Comparison of ENCODE assay signal across 10 mouse cellular contexts in the genomic region with DNA sequence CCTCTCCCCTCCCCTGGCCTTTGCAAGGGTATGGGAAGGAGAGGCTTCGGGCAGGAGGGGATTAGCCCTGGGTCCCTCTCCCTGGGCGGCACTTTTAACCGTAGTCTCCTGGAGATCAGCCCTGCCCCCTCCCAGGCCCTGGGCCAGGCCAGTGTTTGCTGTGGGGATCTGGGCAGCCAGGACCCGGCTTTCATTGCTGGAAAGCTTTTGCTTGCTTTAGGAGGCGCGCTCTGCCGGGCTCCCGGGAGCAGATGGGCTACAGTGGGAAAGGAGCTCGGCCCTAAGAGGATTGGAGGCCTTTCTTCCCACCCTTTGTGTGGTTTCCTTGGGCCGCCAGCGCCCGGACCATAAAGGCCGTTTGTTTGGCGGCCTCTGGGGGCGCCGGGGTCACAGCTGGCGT. TPM values are rescaled to one million over a fixed set of nuclear protein-coding genes. Genes with fewer than 3 reads are reported as not detected.
DNase-seq lines count a peak whose midpoint lies in the region; ATAC-seq lines count a peak whose summit lies in the region.
"Had no signal": no experiment of that assay in that cellular context is flagged by ENCODE, and none has a peak within 500 bp of the region (broad histone marks: within the 10 kb centered on the region; RNA-seq: fewer than 3 reads in every experiment).

No protein-coding gene starts in this region.

- H3K27ac ChIP-seq in heart, embryonic 10.5 days, result no peak overlapping the region; the same call in 1 of the 2 replicates
- H3K27ac ChIP-seq in embryonic facial prominence, embryonic 14.5 days (replicated peaks; ENCODE audit: low read depth, low read length), result no peak overlapping the region
- H3K27ac ChIP-seq in limb, embryonic 10.5 days, result peak overlapping the region; percentile 81

- no peaks in the 10 kb centered on the region for H3K36me3 ChIP-seq in heart, embryonic 10.5 days
- no peaks in the 10 kb centered on the region for H3K36me3 ChIP-seq in embryonic facial prominence, embryonic 14.5 days (ENCODE audit: control insufficient read depth, insufficient read depth, low read length)
- H3K36me3 ChIP-seq in limb, embryonic 10.5 days, result no peaks in the 10 kb centered on the region

- ATAC-seq in embryonic facial prominence, embryonic 14.5 days (ENCODE audit: low read depth), result peak; percentile 56; the same call in 1 of the 2 replicates
- no peak for ATAC-seq in erythroblast, adult 5-6 weeks (replicated peaks; ENCODE audit: low FRiP score, poor library complexity, severe bottlenecking)
- no peak for ATAC-seq in activated CD4-positive, CD25-positive, alpha-beta regulatory T cell, adult 4 months

- no peaks in the 10 kb centered on the region for H3K9me3 ChIP-seq in heart, embryonic 10.5 days
- H3K9me3 ChIP-seq in embryonic facial prominence, embryonic 14.5 days (ENCODE audit: control insufficient read depth, low read length), result no peaks in the 10 kb centered on the region
- no peaks in the 10 kb centered on the region for H3K9me3 ChIP-seq in limb, embryonic 10.5 days (replicated peaks)

- WGBS in heart, embryonic 10.5 days, result 6% methylated on average over 17 of the region's 17 CpGs
- 7% methylated on average over 14 of the region's 17 CpGs for whole genome bisulfite sequencing in embryonic facial prominence, embryonic 14.5 days
- 8% methylated on average over 17 of the region's 17 CpGs for whole genome bisulfite sequencing in limb, embryonic 10.5 days

- no peak for DNase-seq in heart, embryonic 10.5 days (ENCODE audit: low spot score)
- DNase-seq in heart, adult 11 months, result no peak
- DNase-seq in embryonic facial prominence, embryonic 14.5 days (ENCODE audit: low spot score), result no peak
- DNase-seq in limb, embryonic 10.5 days (ENCODE audit: low spot score), result no peak
- peak; percentile 62 for DNase-seq in retina, embryonic 14.5 days (ENCODE audit: low spot score)
- no peak for DNase-seq in cerebellum, adult 9-10 months
- DNase-seq: heart, postnatal 14 days; right cerebral cortex, postnatal 25 days had no signal

- H3K9ac ChIP-seq in embryonic facial prominence, embryonic 14.5 days (ENCODE audit: low read depth, low read length), result no peak overlapping the region

- H3K4me2 ChIP-seq in embryonic facial prominence, embryonic 14.5 days (ENCODE audit: low read depth, low read length), result no peak overlapping the region

- peaks cover 97% of the 10 kb centered on the region for H3K27me3 ChIP-seq in heart, embryonic 10.5 days (ENCODE audit: insufficient read depth, poor library complexity, severe bottlenecking)
- H3K27me3 ChIP-seq in embryonic facial prominence, embryonic 14.5 days (replicated peaks; ENCODE audit: control insufficient read depth, insufficient read depth, low read length), result no peaks in the 10 kb centered on the region
- H3K27me3 ChIP-seq in limb, embryonic 10.5 days (ENCODE audit: low read depth, poor library complexity, severe bottlenecking), result peaks cover 41% of the 10 kb centered on the region

- H3K4me1 ChIP-seq in heart, embryonic 10.5 days, result peaks cover 35% of the 10 kb centered on the region
- peaks cover 7% of the 10 kb centered on the region; the same call in 1 of the 2 replicates for H3K4me1 ChIP-seq in embryonic facial prominence, embryonic 14.5 days (ENCODE audit: control insufficient read depth, insufficient read depth, low read length)
- H3K4me1 ChIP-seq in limb, embryonic 10.5 days, result peaks cover 48% of the 10 kb centered on the region

- H3K4me3 ChIP-seq in heart, embryonic 10.5 days, result peak overlapping the region; percentile 12
- H3K4me3 ChIP-seq in embryonic facial prominence, embryonic 14.5 days (ENCODE audit: low read depth, low read length), result no peak overlapping the region
- H3K4me3 ChIP-seq in limb, embryonic 10.5 days, result peak overlapping the region; percentile 1; the same call in 1 of the 2 replicates

RNA-seq across cellular contexts. Expression of a gene that starts 24.2 kb away (rescaled TPM):
- polyA plus RNA-seq in heart, embryonic 10.5 days (2016; fragmentation: Nextera tagmentation; extraction: Ambion mirVana), result 4.5 and 13.4 TPM in 2 replicates
- 85.2 and 99.6 TPM in 2 replicates for polyA plus RNA-seq in embryonic facial prominence, embryonic 14.5 days (2014; fragmentation: Nextera tagmentation; extraction: Ambion mirVana)
- polyA plus RNA-seq in limb, embryonic 10.5 days (2016; fragmentation: Nextera tagmentation; extraction: Ambion mirVana), result 10.6 TPM in 2 replicates
- 65.4 and 84.5 TPM in 2 replicates for total RNA-seq in erythroblast, adult 5-6 weeks (2015; ENCODE audit: low replicate concordance)
- 20.3 and 29.7 TPM in 2 replicates for total RNA-seq in erythroblast, adult 5-6 weeks (2017; ENCODE audit: low replicate concordance)
- 1 to 10 TPM; 1.2 to 6.1 TPM for polyA plus RNA-seq in activated CD4-positive, CD25-positive, alpha-beta regulatory T cell, adult 4 months (2017; shearing (Covaris generic))

RNA-seq across cellular contexts. Expression of a gene that starts 26.0 kb away (rescaled TPM):
- 2.6 and 4.2 TPM in 2 replicates for polyA plus RNA-seq in heart, embryonic 10.5 days (2016; fragmentation: Nextera tagmentation; extraction: Ambion mirVana)
- 14.8 and 14.9 TPM in 2 replicates for polyA plus RNA-seq in embryonic facial prominence, embryonic 14.5 days (2014; fragmentation: Nextera tagmentation; extraction: Ambion mirVana)
- polyA plus RNA-seq in limb, embryonic 10.5 days (2016; fragmentation: Nextera tagmentation; extraction: Ambion mirVana), result 9.6 and 10.8 TPM in 2 replicates
- not detected in 2 replicates for total RNA-seq in erythroblast, adult 5-6 weeks (2015; ENCODE audit: low replicate concordance)
- 0.09 and 1.4 TPM in 2 replicates for total RNA-seq in erythroblast, adult 5-6 weeks (2017; ENCODE audit: low replicate concordance)
- polyA plus RNA-seq in activated CD4-positive, CD25-positive, alpha-beta regulatory T cell, adult 4 months (2017; shearing (Covaris generic)), result not detected

RNA-seq across cellular contexts. Expression of a gene that starts 31.1 kb away (rescaled TPM):
- polyA plus RNA-seq in heart, embryonic 10.5 days (2016; fragmentation: Nextera tagmentation; extraction: Ambion mirVana), result 1.3 and 4.7 TPM in 2 replicates
- 46.2 and 47.9 TPM in 2 replicates for polyA plus RNA-seq in embryonic facial prominence, embryonic 14.5 days (2014; fragmentation: Nextera tagmentation; extraction: Ambion mirVana)
- polyA plus RNA-seq in limb, embryonic 10.5 days (2016; fragmentation: Nextera tagmentation; extraction: Ambion mirVana), result 2.8 and 5.9 TPM in 2 replicates
- total RNA-seq in erythroblast, adult 5-6 weeks (2015; ENCODE audit: low replicate concordance), result 27.1 and 31.3 TPM in 2 replicates
- total RNA-seq in erythroblast, adult 5-6 weeks (2017; ENCODE audit: low replicate concordance), result 26.6 and 32.5 TPM in 2 replicates
- under 1 TPM; 0.28 to 0.56 TPM for polyA plus RNA-seq in activated CD4-positive, CD25-positive, alpha-beta regulatory T cell, adult 4 months (2017; shearing (Covaris generic))

RNA-seq across cellular contexts. Expression of a gene that starts 36.8 kb away (rescaled TPM):
- 1.3 and 4.2 TPM in 2 replicates for polyA plus RNA-seq in heart, embryonic 10.5 days (2016; fragmentation: Nextera tagmentation; extraction: Ambion mirVana)
- 46.6 and 49.2 TPM in 2 replicates for polyA plus RNA-seq in embryonic facial prominence, embryonic 14.5 days (2014; fragmentation: Nextera tagmentation; extraction: Ambion mirVana)
- 2.4 and 3.8 TPM in 2 replicates for polyA plus RNA-seq in limb, embryonic 10.5 days (2016; fragmentation: Nextera tagmentation; extraction: Ambion mirVana)
- total RNA-seq in erythroblast, adult 5-6 weeks (2015; ENCODE audit: low replicate concordance), result 30.1 and 40.9 TPM in 2 replicates
- total RNA-seq in erythroblast, adult 5-6 weeks (2017; ENCODE audit: low replicate concordance), result 34.8 and 35.7 TPM in 2 replicates
- polyA plus RNA-seq in activated CD4-positive, CD25-positive, alpha-beta regulatory T cell, adult 4 months (2017; shearing (Covaris generic)), result under 1 TPM; 0.83 to 0.97 TPM
